Mouse (Mus musculus) brain, embryonic 14.5 days (tissue): Measurements from ENCODE around the gene Ice2.

Source experiments
- CTCF ChIP-seq: fragments of 200-500 bp; IDR thresholded peaks from 2 replicates; pipeline ENCODE4 v1.5.1; 2012; ENCODE audit warnings: inconsistent platforms, mild to moderate bottlenecking, moderate library complexity, borderline replicate concordance; ENCODE audit not compliant: insufficient read depth, insufficient read length; ENCODE audit errors: extremely low read depth
- POLR2A ChIP-seq: fragments of 200-500 bp; IDR thresholded peaks from 2 replicates; pipeline ENCODE4 v1.6.1; 2012; ENCODE audit warnings: mild to moderate bottlenecking, inconsistent platforms, borderline replicate concordance; ENCODE audit not compliant: poor library complexity, insufficient read depth, insufficient read length, severe bottlenecking; ENCODE audit errors: extremely low read depth

GRCm38 (mm10) chr9:69372871-69373270, 24.8 kb upstream of the Ice2 start:
- TF ChIP-seq CTCF, result no peak
- TF ChIP-seq POLR2A, result no peak
